Mouse (Mus musculus) testis, adult 2 months (tissue): ENCODE data around the gene Tlr4. TPM values are rescaled to one million over a fixed set of nuclear protein-coding genes. Genes with fewer than 3 reads are reported as not detected.

ENCODE experiments used
- H3K27ac ChIP-seq: fragments of 200-500 bp; 2 replicates; pipeline ENCODE4 v1.5.1; 2012; ENCODE audit warnings: low read depth, low read length; ENCODE audit not compliant: control insufficient read depth, insufficient read depth
- H3K27me3 ChIP-seq: fragments of 200-500 bp; 2 replicates; pipeline ENCODE4 v1.6.1; 2012; ENCODE audit warnings: mild to moderate bottlenecking, low read length, moderate library complexity; ENCODE audit not compliant: control insufficient read depth, insufficient read depth
- H3K36me3 ChIP-seq: fragments of 200-500 bp; 2 replicates; pipeline ENCODE4 v1.6.1; 2012; ENCODE audit warnings: mild to moderate bottlenecking, low read length; ENCODE audit not compliant: control insufficient read depth, insufficient read depth
- H3K4me1 ChIP-seq: fragments of 200-500 bp; 2 replicates; pipeline ENCODE4 v1.6.1; 2012; ENCODE audit warnings: low read length; ENCODE audit not compliant: control insufficient read depth, insufficient read depth
- H3K4me3 ChIP-seq: fragments of 200-500 bp; 2 replicates; pipeline ENCODE4 v1.5.1; 2012; ENCODE audit warnings: low read depth, mild to moderate bottlenecking, low read length, moderate library complexity, mixed read lengths; ENCODE audit not compliant: control insufficient read depth
- CTCF ChIP-seq: fragments of 200-500 bp; IDR thresholded peaks from 2 replicates; pipeline ENCODE4 v1.5.1; 2012; ENCODE audit warnings: low read depth, mild to moderate bottlenecking, inconsistent platforms, low read length, moderate library complexity; ENCODE audit not compliant: control insufficient read depth, insufficient read depth, insufficient replicate concordance
- POLR2A ChIP-seq: fragments of 200-500 bp; IDR thresholded peaks from 2 replicates; pipeline ENCODE4 v1.6.1; 2012; ENCODE audit warnings: low read depth, mild to moderate bottlenecking, inconsistent platforms, low read length, moderate library complexity; ENCODE audit not compliant: control insufficient read depth
- polyA plus RNA-seq: library from polyadenylated mRNA; depleted of rRNA; stranded (reverse); fragments of >200 nt; gene quantifications from 2 replicates; pipeline ENCODE4 v1.2.3, GENCODE M21; 2012; rRNA removed

Gene Tlr4
- polyA plus RNA-seq, result 0.11 and 0.17 TPM in 2 replicates

DNA sequence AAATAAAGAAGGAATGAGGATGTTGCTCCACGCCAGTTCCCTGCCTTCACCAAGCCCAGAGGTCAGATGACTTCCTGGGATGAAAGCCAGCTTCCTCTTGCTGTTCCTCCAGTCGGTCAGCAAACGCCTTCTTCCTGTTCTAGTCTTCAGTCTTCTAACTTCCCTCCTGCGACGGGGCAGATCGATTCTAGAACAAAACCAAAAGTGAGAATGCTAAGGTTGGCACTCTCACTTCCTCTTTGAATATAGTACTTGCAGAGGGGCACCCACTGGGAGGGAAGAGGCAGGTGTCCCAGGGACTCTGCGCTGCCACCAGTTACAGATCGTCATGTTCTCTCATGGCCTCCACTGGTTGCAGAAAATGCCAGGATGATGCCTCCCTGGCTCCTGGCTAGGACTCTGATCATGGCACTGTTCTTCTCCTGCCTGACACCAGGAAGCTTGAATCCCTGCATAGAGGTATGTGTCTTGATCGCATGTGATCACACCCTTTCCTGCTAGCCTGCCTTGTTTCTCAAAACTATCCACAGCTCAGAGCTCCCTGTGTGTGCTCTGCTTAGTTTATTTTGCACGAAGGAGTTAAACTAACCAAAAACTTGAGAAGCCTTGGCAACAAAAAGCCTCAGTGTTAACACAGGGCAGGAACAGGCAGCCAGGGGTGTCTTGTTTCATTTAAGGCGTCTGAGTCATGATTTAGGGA lies at the start of gene Tlr4:
Gene Tlr4 (plus strand): TSS at position 122 of the 700 bp plus-strand sequence.
- Histone ChIP-seq H3K27me3 (no peaks in the 10 kb centered on the region), H3K27ac (peak within 1 kb of the TSS; percentile 46; the same call in 1 of the 2 replicates), H3K4me1 (no peaks in the 10 kb centered on the region), H3K4me3 (peak within 1 kb of the TSS; percentile 30; the same call in 1 of the 2 replicates), H3K36me3 (no peaks in the 10 kb centered on the region)
- TF ChIP-seq CTCF (no peak), POLR2A (no peak)

DNA sequence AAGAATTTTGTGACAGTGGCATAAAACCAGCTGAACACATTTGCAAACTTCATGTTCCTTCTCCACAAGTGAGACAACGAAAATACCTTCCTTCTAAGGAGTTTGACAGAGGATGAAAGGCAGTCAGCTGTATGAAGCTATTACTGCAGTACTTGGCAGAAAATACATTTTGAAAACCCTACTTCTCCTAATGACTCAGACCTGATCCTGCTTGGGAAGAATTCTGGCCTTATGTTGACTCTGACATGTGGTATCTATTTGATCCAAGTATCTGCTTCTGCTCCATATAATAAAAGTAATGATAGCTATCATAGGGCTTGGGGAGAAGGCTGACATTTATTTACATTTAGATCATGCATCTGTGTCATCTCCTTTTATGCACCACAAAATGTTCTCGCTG lies 33.1 kb upstream of the Tlr4 start:
- TF ChIP-seq CTCF (no peak), POLR2A (no peak)
- Histone ChIP-seq H3K36me3 (no peaks in the 10 kb centered on the region), H3K4me1 (no peaks in the 10 kb centered on the region), H3K4me3 (no peak overlapping the region), H3K27me3 (no peaks in the 10 kb centered on the region), H3K27ac (no peak overlapping the region)

DNA sequence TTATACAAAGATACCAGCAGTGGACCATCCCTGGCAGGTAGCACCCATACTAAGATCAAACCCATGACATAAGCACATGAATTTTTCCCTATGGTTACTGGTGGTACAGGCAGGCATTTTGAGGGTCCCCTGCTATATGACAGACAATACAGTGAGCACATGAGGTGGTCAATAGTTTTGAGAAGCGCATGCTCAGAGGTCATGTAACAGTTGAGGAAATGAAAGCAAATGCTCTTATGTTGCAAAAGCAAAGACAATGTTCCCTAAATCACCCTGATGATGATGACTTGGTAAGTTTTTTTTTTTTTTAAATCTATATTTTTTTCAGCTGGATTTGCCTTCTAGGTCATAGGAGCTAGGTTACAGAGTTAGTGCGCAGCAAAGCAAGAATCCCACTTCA lies 30.7 kb upstream of the Tlr4 start:
- Histone ChIP-seq H3K27me3 (no peaks in the 10 kb centered on the region), H3K4me3 (no peak overlapping the region), H3K27ac (no peak overlapping the region), H3K36me3 (no peaks in the 10 kb centered on the region), H3K4me1 (no peaks in the 10 kb centered on the region)
- TF ChIP-seq CTCF, result no peak
- no peak for TF ChIP-seq POLR2A

GRCm38 (mm10) chr4:66804552-66805301 lies 22.7 kb upstream of the Tlr4 start:
- TF ChIP-seq POLR2A (no peak), CTCF (no peak)
- Histone ChIP-seq H3K27ac (no peak overlapping the region), H3K4me1 (no peaks in the 10 kb centered on the region), H3K4me3 (no peak overlapping the region), H3K27me3 (no peaks in the 10 kb centered on the region), H3K36me3 (no peaks in the 10 kb centered on the region)

GRCm38 (mm10) chr4:66805747-66806146 lies 21.6 kb upstream of the Tlr4 start:
- Histone ChIP-seq H3K27me3 (no peaks in the 10 kb centered on the region), H3K4me1 (no peaks in the 10 kb centered on the region), H3K27ac (no peak overlapping the region), H3K36me3 (no peaks in the 10 kb centered on the region), H3K4me3 (no peak overlapping the region)
- TF ChIP-seq CTCF, result no peak
- TF ChIP-seq POLR2A, result no peak

DNA sequence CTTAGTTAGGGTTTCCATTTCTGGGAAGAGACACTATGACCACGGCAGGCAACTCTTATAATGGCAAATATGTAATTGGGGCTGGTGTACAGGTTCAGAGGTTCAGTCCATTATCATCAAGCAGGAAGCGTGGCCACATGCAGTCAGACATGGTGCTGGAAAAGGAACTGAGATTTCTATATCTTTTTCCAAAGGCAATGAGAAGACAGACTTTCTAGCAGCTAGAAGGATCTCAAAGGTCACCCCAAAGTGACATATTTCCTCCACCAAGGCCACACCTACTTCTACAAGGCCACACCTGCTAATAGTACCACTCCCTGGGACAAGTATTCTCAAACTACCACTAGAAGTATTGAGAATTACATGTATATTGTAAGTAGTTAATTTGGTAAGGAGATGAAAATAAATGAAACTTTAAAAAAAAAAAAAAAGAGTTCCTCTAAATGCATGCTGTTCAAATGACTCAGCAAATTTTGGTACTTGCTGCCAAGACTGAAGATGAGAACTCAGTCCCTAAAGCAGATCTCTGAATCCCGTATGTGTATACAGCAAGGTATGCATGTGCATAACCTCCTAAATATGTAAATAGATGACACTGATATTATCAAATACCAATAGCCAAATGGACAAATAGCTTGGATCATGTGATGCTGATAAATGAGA lies 10.9 kb upstream of the Tlr4 start:
- no peaks in the 10 kb centered on the region for H3K27me3 ChIP-seq
- H3K27ac ChIP-seq, result no peak overlapping the region
- H3K4me3 ChIP-seq, result no peak overlapping the region
- TF ChIP-seq POLR2A, result no peak
- no peak for TF ChIP-seq CTCF
- no peaks in the 10 kb centered on the region for H3K36me3 ChIP-seq
- H3K4me1 ChIP-seq, result no peaks in the 10 kb centered on the region

GRCm38 (mm10) chr4:66821171-66821570 lies 6.2 kb upstream of the Tlr4 start:
- TF ChIP-seq CTCF (no peak), POLR2A (no peak)
- Histone ChIP-seq H3K4me1 (no peaks in the 10 kb centered on the region), H3K27me3 (no peaks in the 10 kb centered on the region), H3K27ac (no peak overlapping the region), H3K36me3 (no peaks in the 10 kb centered on the region), H3K4me3 (no peak overlapping the region)
